Mouse (Mus musculus): ENCODE results near the gene Ncs1.

GRCm38 (mm10) chr2:31281138-31281537 lies 35.5 kb downstream of the Ncs1 start:
- TF ChIP-seq CTCF (IDR thresholded peaks at IDR 0.05; ENCODE audit: low read depth, low read length) = no peak
- no peak for TF ChIP-seq POLR2A (IDR thresholded peaks at IDR 0.05; ENCODE audit: extremely low read depth, insufficient read depth, low read length)

Measured in liver, adult 2 months (tissue).